ENCODE assay signal across 14 mouse cellular contexts in the genomic region with DNA sequence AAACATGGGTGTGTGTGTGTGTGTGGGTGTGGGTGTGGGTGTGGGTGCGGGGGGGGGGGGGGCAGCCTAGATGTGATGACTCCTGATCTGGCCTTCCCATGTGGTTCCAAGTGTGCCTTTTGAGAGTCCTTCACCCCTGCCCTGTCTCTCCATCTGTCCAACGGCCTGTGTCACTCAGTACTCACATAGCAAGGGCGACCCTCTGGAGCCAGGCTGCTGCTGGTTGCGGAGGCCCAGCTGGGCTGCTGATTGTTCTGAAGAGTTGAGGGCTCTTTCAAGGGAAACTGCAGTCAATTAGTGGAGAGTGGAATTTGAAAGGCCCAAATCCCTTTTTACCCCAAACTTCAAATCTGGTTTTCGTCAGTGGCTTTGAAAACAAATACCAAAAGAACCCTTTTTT.
A peak's percentile ranks its signal among the peaks of the same experiment; 100 is the strongest.
DNase-seq lines count a peak whose midpoint lies in the region; ATAC-seq and TF ChIP-seq lines count a peak whose summit lies in the region.
"Had no signal": no experiment of that assay in that cellular context is flagged by ENCODE, and none has a peak within 500 bp of the region (broad histone marks: within the 10 kb centered on the region; RNA-seq: fewer than 3 reads in every experiment).

No protein-coding gene starts in this region.

- DNase-seq in embryo, embryonic 10 days (ENCODE audit: low spot score) = peak; percentile 52
- no peak for DNase-seq in embryo, embryonic 9.5 days (ENCODE audit: extremely low spot score)
- DNase-seq in lung, adult 2 months = no peak
- DNase-seq in Muller cell, postnatal 12 days (ENCODE audit: inconsistent ontology term) = peak; percentile 46
- peak; percentile 49 for DNase-seq in embryo, embryonic 11 days
- DNase-seq in B cell, adult 2 months = no peak
- DNase-seq in left cerebral cortex, postnatal 25 days (ENCODE audit: low spot score in 2 of 2) = no peak
- DNase-seq: cerebellum, postnatal 36 days; kidney, postnatal 14 days; layer of hippocampus, postnatal 36 days had no signal

- H3K36me3 ChIP-seq in lung, embryonic 16.5 days (ENCODE audit: control insufficient read depth, insufficient read depth, low read length) = no peaks in the 10 kb centered on the region
- H3K36me3 ChIP-seq: neural tube, embryonic 12.5 days had no signal

- H3K4me2 ChIP-seq in lung, embryonic 16.5 days (ENCODE audit: low read depth, low read length) = no peak overlapping the region
- H3K4me2 ChIP-seq: neural tube, embryonic 12.5 days had no signal

- no peak for TF ChIP-seq CTCF in lung, adult 2 months (IDR thresholded peaks at IDR 0.05; ENCODE audit: insufficient read depth, low read length)

- H3K4me3 ChIP-seq in lung, embryonic 16.5 days (ENCODE audit: low read length) = no peak overlapping the region
- H3K4me3 ChIP-seq in lung, adult 2 months (replicated peaks; ENCODE audit: extremely low read depth, low read depth, low read length) = no peak overlapping the region
- H3K4me3 ChIP-seq: neural tube, embryonic 12.5 days had no signal

- ATAC-seq in lung, embryonic 16.5 days (ENCODE audit: low read depth) = peak; percentile 34; the same call in 1 of the 2 replicates
- ATAC-seq: intestine, embryonic 16.5 days had no signal

- no peaks in the 10 kb centered on the region for H3K9me3 ChIP-seq in lung, embryonic 16.5 days (ENCODE audit: control insufficient read depth, low read length)
- H3K9me3 ChIP-seq: neural tube, embryonic 12.5 days had no signal

- H3K9ac ChIP-seq in lung, embryonic 16.5 days (ENCODE audit: low read length) = no peak overlapping the region
- H3K9ac ChIP-seq: liver, embryonic 14.5 days; neural tube, embryonic 12.5 days had no signal

- no peak overlapping the region for H3K27ac ChIP-seq in lung, embryonic 16.5 days (ENCODE audit: low read length)
- H3K27ac ChIP-seq: liver, embryonic 14.5 days; neural tube, embryonic 12.5 days had no signal

- TF ChIP-seq POLR2A in lung, adult 2 months (IDR thresholded peaks at IDR 0.05; ENCODE audit: borderline replicate concordance, extremely low read depth, low read depth, low read length) = no peak

- H3K27me3 ChIP-seq in lung, embryonic 16.5 days (ENCODE audit: control insufficient read depth, insufficient read depth, low read depth, low read length) = no peaks in the 10 kb centered on the region; the same call in 1 of the 2 replicates
- H3K27me3 ChIP-seq: neural tube, embryonic 12.5 days had no signal

- WGBS in lung, embryonic 16.5 days = 46% methylated on average over 5 of the region's 5 CpGs
- 67% methylated on average over 5 of the region's 5 CpGs for WGBS in lung, adult 2 months

- intact Hi-C loops in left cerebral cortex, postnatal 25 days (cut with DNase I) = no loop called here

- no peaks in the 10 kb centered on the region for H3K4me1 ChIP-seq in lung, embryonic 16.5 days (replicated peaks; ENCODE audit: control insufficient read depth, insufficient read depth, low read length)
- no peaks in the 10 kb centered on the region for H3K4me1 ChIP-seq in lung, adult 2 months (ENCODE audit: control insufficient read depth, insufficient read depth, low read length)

Comparison
In these comparisons a context has a peak if more than half of its experiments do, and no peak if none do; other contexts are left out.
1. DNase-seq: peak in embryo, embryonic 10 days (single experiment), Muller cell, postnatal 12 days (single experiment) and embryo, embryonic 11 days (single experiment); none in embryo, embryonic 9.5 days (single experiment), lung, adult 2 months (single experiment), B cell, adult 2 months (0 of 2) and left cerebral cortex, postnatal 25 days (0 of 2).